Mouse (Mus musculus) hindbrain, embryonic 15.5 days (tissue): Measurements from ENCODE around the gene 1700001C19Rik. TPM values are rescaled to one million over a fixed set of nuclear protein-coding genes. Genes with fewer than 3 reads are reported as not detected.
"Not testable (repeated sequence)": the region's sequence is repeated elsewhere in the genome, so short reads cannot be mapped to it uniquely, and the experiment has no call there.

Experiments
- ATAC-seq: fragments of 200-750 bp; cut with Nextera tagmentation; 2 replicates; pipeline ENCODE4 v1.8.0; 2017; ENCODE audit warnings: low read depth, moderate number of reproducible peaks, moderate TSS enrichment; ENCODE audit not compliant: low FRiP score
- H3K27ac ChIP-seq: fragments of 300-500 bp; sonication (generic); replicated peaks from 2 replicates; pipeline ENCODE4 v1.5.1; 2015; ENCODE audit warnings: mild to moderate bottlenecking, inconsistent platforms
- H3K27me3 ChIP-seq: fragments of 300-500 bp; sonication (generic); 2 replicates; pipeline ENCODE4 v1.6.1; 2015; ENCODE audit warnings: control low read depth, inconsistent platforms
- H3K36me3 ChIP-seq: fragments of 300-500 bp; sonication (generic); 2 replicates; pipeline ENCODE4 v1.6.1; 2015; ENCODE audit warnings: control low read depth, inconsistent platforms
- H3K4me1 ChIP-seq: fragments of 300-500 bp; sonication (generic); replicated peaks from 2 replicates; pipeline ENCODE4 v1.6.1; 2015; ENCODE audit warnings: control low read depth, inconsistent platforms
- H3K4me2 ChIP-seq: fragments of 300-500 bp; sonication (generic); 2 replicates; pipeline ENCODE4 v1.6.1; 2015; ENCODE audit warnings: moderate library complexity, mild to moderate bottlenecking, inconsistent platforms
- H3K4me3 ChIP-seq: fragments of 300-500 bp; sonication (generic); 2 replicates; pipeline ENCODE4 v1.5.1; 2015; ENCODE audit warnings: mild to moderate bottlenecking, inconsistent platforms
- H3K9ac ChIP-seq: fragments of 300-500 bp; sonication (generic); 2 replicates; pipeline ENCODE4 v1.6.1; 2015; ENCODE audit warnings: inconsistent platforms
- H3K9me3 ChIP-seq: fragments of 300-500 bp; sonication (generic); 2 replicates; pipeline ENCODE4 v1.6.1; 2016; ENCODE audit warnings: control low read depth, inconsistent platforms
- WGBS: fragments of 180-500 bp; shearing (Covaris S2); methylation state at CpG from one replicate; pipeline ENCODE4 v1.1.7; 2015; 5-methylcytosine and 5-hydroxymethylcytosine counted together
- polyA plus RNA-seq: library from polyadenylated mRNA; unstranded; fragments of >200 nt; fragmentation: Nextera tagmentation; extraction: Ambion mirVana; gene quantifications from 2 replicates; pipeline ENCODE4 v1.2.1, GENCODE M21; 2015

The 1700001C19Rik gene
- polyA plus RNA-seq, 1 experiment from 2014 or later: 0.74 TPM

GRCm38 (mm10) chr17:47422616-47423015 lies 14.6 kb downstream of the 1700001C19Rik start:
- 75% methylated on average over 1 of the region's 1 CpGs for WGBS

DNA sequence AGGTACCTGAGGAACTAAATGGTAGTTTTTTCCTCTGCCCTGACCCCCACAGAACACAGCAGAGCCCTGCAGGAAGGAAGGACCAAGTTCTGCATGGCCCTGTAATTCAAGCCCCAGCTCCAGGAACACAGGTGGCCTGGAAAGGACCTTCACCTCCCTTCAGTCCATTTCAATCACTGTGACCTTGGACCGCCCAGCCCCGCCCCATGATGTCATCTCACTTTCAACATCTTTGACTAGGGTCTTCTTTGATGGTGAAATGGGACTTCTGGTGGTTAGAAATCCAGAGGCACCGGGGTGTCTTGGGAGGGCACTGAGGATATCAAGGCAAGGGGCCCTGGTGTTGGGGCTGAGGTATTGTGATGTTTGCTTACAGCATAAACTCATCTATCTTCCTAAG lies 15.6 kb downstream of the 1700001C19Rik start:
- Histone ChIP-seq H3K9me3 (no peaks in the 10 kb centered on the region), H3K4me1 (no peaks in the 10 kb centered on the region), H3K4me2 (no peak overlapping the region), H3K9ac (no peak overlapping the region), H3K4me3 (no peak overlapping the region), H3K27me3 (no peaks in the 10 kb centered on the region), H3K36me3 (no peaks in the 10 kb centered on the region), H3K27ac (no peak overlapping the region)
- WGBS: 94% methylated on average over 3 of the region's 3 CpGs
- no peak for ATAC-seq

More at GRCm38 (mm10) chr17:47422616-47423015, 14.6 kb downstream of the 1700001C19Rik start:
- not testable (repeated sequence) for H3K27ac ChIP-seq, H3K4me1 ChIP-seq, H3K9ac ChIP-seq, H3K9me3 ChIP-seq, ATAC-seq, H3K36me3 ChIP-seq, H3K27me3 ChIP-seq, H3K4me3 ChIP-seq, H3K4me2 ChIP-seq

DNA sequence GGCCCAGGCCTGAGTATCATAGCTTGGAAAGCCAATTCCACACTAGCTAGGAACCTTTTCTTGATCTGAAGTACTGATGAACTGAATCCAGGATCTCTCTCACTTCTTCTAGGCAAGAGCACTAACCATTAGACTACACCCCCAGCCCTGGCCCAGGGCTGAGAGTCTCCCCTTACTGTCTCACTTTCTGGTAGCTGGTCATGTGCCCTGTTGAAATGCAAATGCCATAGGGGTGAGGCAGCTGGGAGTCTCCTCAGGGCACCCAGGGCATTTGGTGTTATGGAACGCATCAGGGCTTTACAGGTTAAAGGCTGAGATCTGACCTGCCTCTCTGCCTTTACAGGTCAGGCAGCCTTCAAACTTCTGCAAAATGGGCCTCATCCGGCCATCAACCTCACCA lies 17.0 kb downstream of the 1700001C19Rik start:
- Histone ChIP-seq H3K9me3 (no peaks in the 10 kb centered on the region), H3K4me3 (no peak overlapping the region), H3K27me3 (no peaks in the 10 kb centered on the region), H3K4me2 (no peak overlapping the region), H3K36me3 (no peaks in the 10 kb centered on the region), H3K9ac (no peak overlapping the region), H3K4me1 (no peaks in the 10 kb centered on the region), H3K27ac (no peak overlapping the region)
- ATAC-seq: no peak
- 77% methylated on average over 2 of the region's 2 CpGs for WGBS

DNA sequence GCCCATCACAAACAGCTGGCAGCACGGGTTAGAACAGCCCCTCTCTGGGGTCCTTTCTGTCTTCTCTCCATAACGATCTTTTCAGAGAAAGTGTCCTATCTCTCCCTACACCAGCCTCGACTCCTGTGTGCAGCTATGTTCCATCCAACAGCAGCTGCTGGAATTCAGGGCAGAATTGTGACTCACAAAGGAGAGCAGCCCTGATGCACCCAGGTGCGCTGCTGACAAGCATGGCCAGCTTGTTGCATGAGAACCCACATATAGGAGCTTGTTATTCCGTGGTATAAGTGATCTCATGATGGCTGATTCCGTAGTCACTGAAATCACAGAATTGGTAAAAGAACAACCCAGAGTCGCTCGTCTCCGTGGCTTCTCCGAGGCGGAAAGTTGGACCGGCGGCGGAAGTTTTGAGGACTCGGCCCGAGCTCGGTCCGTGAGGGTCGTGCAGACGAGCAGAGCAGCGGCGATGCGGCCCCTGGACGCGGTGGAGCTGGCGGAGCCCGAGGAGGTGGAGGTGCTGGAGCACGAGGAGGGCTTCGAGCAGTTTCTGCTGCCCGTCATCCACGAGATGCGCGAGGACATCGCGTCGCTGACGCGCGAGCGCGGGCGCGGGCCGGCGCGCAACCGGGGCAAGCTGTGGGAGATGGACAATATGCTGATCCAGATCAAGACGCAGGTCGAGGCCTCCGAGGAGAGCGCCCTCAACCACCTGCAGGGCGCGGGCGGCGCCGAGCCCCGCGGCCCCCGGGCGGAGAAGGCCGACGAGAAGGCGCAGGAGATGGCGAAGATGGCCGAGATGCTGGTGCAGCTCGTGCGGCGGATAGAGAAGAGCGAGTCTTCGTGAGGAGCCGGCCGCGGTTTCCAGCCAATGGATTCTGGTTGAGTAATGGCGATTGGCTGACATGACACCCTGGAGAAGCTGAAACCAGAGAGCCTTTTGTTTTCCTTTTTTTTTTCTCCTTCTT lies 27.0 kb downstream of the 1700001C19Rik start:
- H3K9me3 ChIP-seq, H3K36me3 ChIP-seq, H3K4me1 ChIP-seq, H3K27ac ChIP-seq: not testable (repeated sequence)
- 3% methylated on average over 74 of the region's 74 CpGs for WGBS
- peaks cover 32% of the 10 kb centered on the region for H3K27me3 ChIP-seq
- H3K9ac ChIP-seq: peak overlapping the region; percentile 36; the same call in 1 of the 2 replicates
- H3K4me2 ChIP-seq: peak overlapping the region; percentile 68
- H3K4me3 ChIP-seq: peak overlapping the region; percentile 41
- peak; percentile 66 for ATAC-seq

DNA sequence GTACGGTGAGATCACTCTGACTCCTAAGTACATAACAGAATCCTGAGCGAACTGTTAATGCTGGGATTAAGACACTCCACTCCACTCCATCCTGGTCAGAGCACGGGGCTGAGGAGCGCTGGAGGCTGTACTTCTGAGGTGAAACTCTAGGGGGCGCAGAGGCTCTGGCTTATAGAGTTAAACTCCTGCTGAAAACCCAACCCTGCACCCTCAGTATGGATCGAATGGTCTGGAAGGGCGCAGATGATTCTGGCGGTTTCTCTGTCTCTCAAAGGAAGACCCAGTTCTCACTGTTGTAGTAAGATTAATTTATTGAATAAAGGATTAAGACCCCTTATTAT lies 28.6 kb downstream of the 1700001C19Rik start:
- H3K4me1 ChIP-seq: peaks cover 6% of the 10 kb centered on the region; the same call in 1 of the 2 replicates
- H3K27me3 ChIP-seq: peaks cover 32% of the 10 kb centered on the region
- no peak overlapping the region for H3K27ac ChIP-seq
- H3K4me3 ChIP-seq: no peak overlapping the region
- no peak overlapping the region for H3K4me2 ChIP-seq
- 22% methylated on average over 8 of the region's 8 CpGs for WGBS
- no peaks in the 10 kb centered on the region for H3K9me3 ChIP-seq
- no peak for ATAC-seq
- H3K36me3 ChIP-seq: no peaks in the 10 kb centered on the region
- H3K9ac ChIP-seq: no peak overlapping the region

DNA sequence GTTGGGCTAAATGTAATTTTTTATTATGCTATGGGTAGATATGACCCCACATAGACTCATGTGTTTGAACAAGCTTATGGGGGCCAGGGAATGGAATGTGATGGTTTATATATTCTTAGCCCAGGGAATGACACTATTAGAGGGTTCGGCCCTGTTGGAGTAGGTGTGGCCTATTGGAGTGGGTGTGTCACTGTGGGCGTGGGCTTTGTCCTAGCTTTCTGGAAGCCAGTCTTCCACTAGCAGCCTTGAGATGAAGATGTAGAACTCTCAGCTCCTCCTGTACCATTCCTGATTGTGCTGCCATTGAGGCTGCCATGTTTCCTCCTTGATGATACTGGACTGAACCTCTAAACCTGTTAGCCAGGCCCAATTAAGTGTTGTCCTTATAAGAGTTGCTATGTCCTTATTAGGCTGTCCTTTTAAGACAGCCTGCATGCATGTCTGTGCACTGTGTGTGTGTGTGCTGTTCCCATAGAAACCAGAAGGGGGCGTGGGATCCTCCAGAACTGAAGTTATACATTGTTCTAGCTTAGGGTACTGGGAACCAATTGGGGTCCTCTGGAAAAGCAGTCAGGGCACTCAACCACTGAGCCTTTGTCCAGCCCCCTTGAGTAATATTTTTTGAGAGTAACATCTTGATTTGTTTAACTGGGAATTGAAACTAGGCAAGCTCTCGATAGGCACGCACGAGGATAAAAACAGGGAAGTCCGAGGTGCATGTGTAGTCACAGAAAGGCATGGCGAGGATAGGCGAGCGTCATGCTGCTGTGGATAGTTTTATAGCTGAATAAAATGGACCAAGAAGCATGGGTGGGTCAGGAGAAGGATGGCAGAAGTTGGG lies 29.2 kb downstream of the 1700001C19Rik start:
- H3K4me2 ChIP-seq: no peak overlapping the region
- H3K9me3 ChIP-seq: no peaks in the 10 kb centered on the region
- no peak for ATAC-seq
- H3K36me3 ChIP-seq: no peaks in the 10 kb centered on the region
- H3K27me3 ChIP-seq: peaks cover 26% of the 10 kb centered on the region
- peaks cover 6% of the 10 kb centered on the region; the same call in 1 of the 2 replicates for H3K4me1 ChIP-seq
- H3K4me3 ChIP-seq: no peak overlapping the region
- 69% methylated on average over 10 of the region's 10 CpGs for WGBS
- H3K27ac ChIP-seq: no peak overlapping the region
- no peak overlapping the region for H3K9ac ChIP-seq

GRCm38 (mm10) chr17:47400451-47400850 lies 36.7 kb downstream of the 1700001C19Rik start, which contains the start of gene Guca1a:
Gene Guca1a (minus strand): TSS chr17:47400584.
- no peak within 1 kb of the TSS for H3K9ac ChIP-seq
- H3K27ac ChIP-seq: no peak within 1 kb of the TSS
- H3K4me2 ChIP-seq: no peak within 1 kb of the TSS
- no peaks in the 10 kb centered on the region for H3K9me3 ChIP-seq
- no peaks in the 10 kb centered on the region for H3K27me3 ChIP-seq
- ATAC-seq: no peak
- 56% methylated on average over 10 of the region's 10 CpGs for WGBS
- no peaks in the 10 kb centered on the region for H3K36me3 ChIP-seq
- no peak within 1 kb of the TSS for H3K4me3 ChIP-seq
- 0 out of 2 replicates have a peak, but pooled peaks cover under 1% of the 10 kb centered on the region for H3K4me1 ChIP-seq

- Histone ChIP-seq H3K36me3 (no peaks in the 10 kb centered on the region), H3K9ac (no peak overlapping the region), H3K9me3 (no peaks in the 10 kb centered on the region), H3K4me3 (no peak overlapping the region), H3K4me2 (no peak overlapping the region), H3K27me3 (peaks cover 11% of the 10 kb centered on the region), H3K4me1 (peaks cover 13% of the 10 kb centered on the region), H3K27ac (no peak overlapping the region)
- 92% methylated on average over 8 of the region's 8 CpGs for WGBS
- ATAC-seq: no peak
Measured at GRCm38 (mm10) chr17:47399091-47399490, 38.1 kb downstream of the 1700001C19Rik start.

DNA sequence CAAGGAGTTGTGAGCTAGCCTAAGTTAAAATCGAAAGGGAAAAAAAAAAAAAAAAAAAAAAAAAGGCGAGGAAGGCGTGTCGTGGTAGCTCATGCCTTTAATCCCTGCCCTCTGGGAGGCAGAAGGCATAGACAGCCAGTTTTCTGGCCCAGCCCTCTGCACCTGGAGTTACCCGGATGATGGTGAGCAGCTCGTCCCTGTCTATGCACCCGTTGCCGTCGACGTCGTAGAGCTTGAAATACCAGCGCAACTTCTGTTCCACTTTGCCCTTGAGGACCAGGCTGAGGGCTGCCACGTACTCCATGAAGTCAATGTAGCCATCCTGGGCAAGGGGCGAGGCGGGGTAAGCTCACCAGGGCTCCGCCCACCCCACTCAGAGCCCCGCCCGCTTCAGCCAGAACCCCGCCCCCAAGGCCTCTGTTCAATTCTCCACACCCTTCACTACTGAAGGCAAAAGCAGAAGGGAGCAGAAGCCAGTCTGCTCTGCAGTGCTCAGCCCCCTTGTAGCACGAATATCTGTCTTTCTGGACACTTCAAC lies 41.7 kb downstream of the 1700001C19Rik start:
- Histone ChIP-seq H3K4me1 (peaks cover 13% of the 10 kb centered on the region), H3K36me3 (no peaks in the 10 kb centered on the region), H3K4me3 (peak overlapping the region; percentile 25), H3K27ac (no peak overlapping the region), H3K4me2 (peak overlapping the region; percentile 51), H3K9me3 (no peaks in the 10 kb centered on the region), H3K9ac (no peak overlapping the region), H3K27me3 (peaks cover 12% of the 10 kb centered on the region)
- 6% methylated on average over 19 of the region's 20 CpGs for WGBS
- ATAC-seq: peak; percentile 48; the same call in 1 of the 2 replicates

DNA sequence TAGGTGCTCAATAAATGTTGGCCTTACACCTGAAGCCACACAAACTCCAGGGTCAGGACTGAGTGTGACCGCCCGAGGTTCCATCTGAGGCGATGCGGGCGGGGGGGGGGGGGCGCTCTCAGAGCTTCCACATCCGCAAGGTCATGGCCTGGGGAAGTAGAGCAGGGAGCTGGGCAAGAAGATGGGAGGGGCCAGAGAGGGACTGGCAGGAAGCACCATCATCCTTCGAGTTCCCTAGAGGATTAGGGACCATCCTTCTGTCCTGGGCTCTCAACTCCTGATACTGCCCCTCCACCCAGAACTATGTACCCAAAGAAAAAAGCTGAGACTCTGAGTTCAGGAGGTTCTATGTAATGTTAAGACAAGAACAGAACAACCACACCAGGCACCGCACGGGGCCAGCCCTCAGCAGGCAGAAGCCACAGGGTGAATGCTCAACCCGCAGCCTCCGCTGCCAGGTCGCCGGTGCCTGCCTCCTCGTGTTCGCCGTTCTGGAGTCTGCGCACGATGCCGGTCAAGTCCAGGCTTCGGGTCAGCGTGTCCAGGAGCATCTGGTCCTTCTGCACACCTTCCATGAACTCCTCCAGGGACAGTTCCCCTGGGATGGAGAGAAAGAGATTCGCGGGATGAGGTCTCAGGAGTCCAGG lies 42.8 kb downstream of the 1700001C19Rik start:
- Histone ChIP-seq H3K27me3 (peaks cover 12% of the 10 kb centered on the region), H3K36me3 (no peaks in the 10 kb centered on the region), H3K9me3 (no peaks in the 10 kb centered on the region), H3K4me2 (peak overlapping the region; percentile 51), H3K9ac (no peak overlapping the region), H3K27ac (no peak overlapping the region), H3K4me3 (peak overlapping the region; percentile 14; the same call in 1 of the 2 replicates), H3K4me1 (peaks cover 13% of the 10 kb centered on the region)
- ATAC-seq: no peak
- WGBS: 19% methylated on average over 24 of the region's 24 CpGs

DNA sequence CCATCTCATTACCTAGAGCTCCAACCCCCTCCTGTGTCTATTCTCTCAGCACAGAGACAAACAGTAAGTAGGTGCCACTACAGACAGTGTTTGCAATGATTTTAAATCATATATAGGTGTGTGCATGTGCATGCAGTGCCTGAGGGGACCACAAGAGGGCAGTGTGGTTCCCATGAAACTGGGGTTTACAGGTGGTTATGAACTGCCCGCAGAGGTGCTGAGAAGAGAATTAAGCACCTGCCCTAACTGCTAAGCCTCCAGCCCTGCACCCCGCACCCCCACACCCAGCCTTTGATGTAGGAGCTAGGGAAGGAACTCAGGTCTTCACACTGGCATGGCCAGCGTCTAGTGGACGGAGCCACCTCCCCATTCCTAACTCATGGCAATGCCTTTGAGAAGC lies 50.5 kb downstream of the 1700001C19Rik start:
- no peak overlapping the region for H3K4me3 ChIP-seq
- H3K27me3 ChIP-seq: no peaks in the 10 kb centered on the region
- no peaks in the 10 kb centered on the region for H3K9me3 ChIP-seq
- WGBS: 66% methylated on average over 4 of the region's 4 CpGs
- H3K4me1 ChIP-seq: no peaks in the 10 kb centered on the region
- H3K4me2 ChIP-seq: no peak overlapping the region
- no peaks in the 10 kb centered on the region for H3K36me3 ChIP-seq
- no peak overlapping the region for H3K27ac ChIP-seq
- no peak for ATAC-seq
- H3K9ac ChIP-seq: no peak overlapping the region
